Mouse (Mus musculus) kidney, embryonic 15.5 days (tissue): ENCODE data around the gene Npm3. TPM values are rescaled to one million over a fixed set of nuclear protein-coding genes. Genes with fewer than 3 reads are reported as not detected.

ENCODE experiments used
- ATAC-seq: fragments of 200-750 bp; cut with Nextera tagmentation; replicated peaks from 2 replicates; pipeline ENCODE4 v1.8.0; 2017; ENCODE audit warnings: moderate TSS enrichment; ENCODE audit not compliant: low FRiP score
- H3K27ac ChIP-seq: fragments of 300-500 bp; sonication (generic); 2 replicates; pipeline ENCODE4 v1.5.1; 2015; ENCODE audit warnings: mild to moderate bottlenecking, inconsistent platforms
- H3K27me3 ChIP-seq: fragments of 300-500 bp; sonication (generic); 2 replicates; pipeline ENCODE4 v1.6.1; 2015; ENCODE audit warnings: inconsistent platforms
- H3K36me3 ChIP-seq: fragments of 300-500 bp; sonication (generic); 2 replicates; pipeline ENCODE4 v1.6.1; 2015; ENCODE audit warnings: inconsistent platforms
- H3K4me1 ChIP-seq: fragments of 300-500 bp; sonication (generic); 2 replicates; pipeline ENCODE4 v1.6.1; 2015; ENCODE audit warnings: inconsistent platforms
- H3K4me2 ChIP-seq: fragments of 300-500 bp; sonication (generic); 2 replicates; pipeline ENCODE4 v1.6.1; 2015; ENCODE audit warnings: moderate library complexity, mild to moderate bottlenecking, inconsistent platforms
- H3K4me3 ChIP-seq: fragments of 300-500 bp; sonication (generic); replicated peaks from 2 replicates; pipeline ENCODE4 v1.5.1; 2015; ENCODE audit warnings: mild to moderate bottlenecking, inconsistent platforms
- H3K9ac ChIP-seq: fragments of 300-500 bp; sonication (generic); 2 replicates; pipeline ENCODE4 v1.6.1; 2015; ENCODE audit warnings: mild to moderate bottlenecking, inconsistent platforms
- H3K9me3 ChIP-seq: fragments of 300-500 bp; sonication (generic); replicated peaks from 2 replicates; pipeline ENCODE4 v1.6.1; 2016; ENCODE audit warnings: inconsistent platforms
- WGBS: fragments of 180-500 bp; shearing (Covaris S2); methylation state at CpG from one replicate; pipeline ENCODE4 v1.1.7; 2015; ENCODE audit warnings: mixed read lengths; 5-methylcytosine and 5-hydroxymethylcytosine counted together
- polyA plus RNA-seq: library from polyadenylated mRNA; unstranded; fragments of >200 nt; fragmentation: Nextera tagmentation; extraction: Ambion mirVana; gene quantifications from 2 replicates; pipeline ENCODE4 v1.2.1, GENCODE M21; 2015

Npm3 gene
- polyA plus RNA-seq, 1 experiment from 2014 or later: 20.8 TPM

DNA sequence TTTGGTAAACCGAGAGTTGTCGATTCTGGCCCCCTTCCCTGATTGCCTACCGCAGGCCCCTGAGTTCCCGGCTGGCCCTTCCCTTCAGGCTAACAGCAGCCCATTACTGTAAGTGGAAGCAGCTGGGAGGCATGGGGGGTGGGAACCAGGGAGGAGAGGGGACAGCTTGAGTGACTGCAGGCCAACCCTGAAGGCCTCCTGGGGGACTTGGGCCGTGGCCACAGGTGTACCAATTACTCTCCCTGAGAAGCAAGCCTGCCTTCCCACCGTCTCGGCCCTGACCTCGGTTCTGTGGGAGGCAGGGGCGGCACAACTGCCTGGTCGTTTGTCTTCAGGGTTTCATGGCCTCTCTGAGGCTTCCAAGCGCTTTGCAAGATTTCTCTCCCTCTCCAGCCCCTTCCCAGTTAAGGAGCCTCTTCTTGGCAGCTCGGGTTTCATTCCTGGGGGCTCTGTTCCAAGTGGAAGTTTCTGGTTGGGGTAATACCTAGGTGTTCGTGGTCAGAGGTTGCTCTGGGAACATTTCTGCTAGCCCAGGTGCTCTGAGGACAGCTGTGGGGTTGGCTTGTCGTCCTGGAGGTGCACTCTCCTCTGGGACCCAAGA, 23.6 kb downstream of the Npm3 start:
- H3K9me3 ChIP-seq: no peaks in the 10 kb centered on the region
- H3K27ac ChIP-seq: no peak overlapping the region
- H3K9ac ChIP-seq: no peak overlapping the region
- peak; percentile 84 for ATAC-seq
- no peak overlapping the region for H3K4me2 ChIP-seq
- peaks cover 11% of the 10 kb centered on the region for H3K27me3 ChIP-seq
- H3K4me1 ChIP-seq: peaks cover 21% of the 10 kb centered on the region
- H3K36me3 ChIP-seq: no peaks in the 10 kb centered on the region
- H3K4me3 ChIP-seq: no peak overlapping the region
- WGBS: 16% methylated on average over 14 of the region's 14 CpGs

DNA sequence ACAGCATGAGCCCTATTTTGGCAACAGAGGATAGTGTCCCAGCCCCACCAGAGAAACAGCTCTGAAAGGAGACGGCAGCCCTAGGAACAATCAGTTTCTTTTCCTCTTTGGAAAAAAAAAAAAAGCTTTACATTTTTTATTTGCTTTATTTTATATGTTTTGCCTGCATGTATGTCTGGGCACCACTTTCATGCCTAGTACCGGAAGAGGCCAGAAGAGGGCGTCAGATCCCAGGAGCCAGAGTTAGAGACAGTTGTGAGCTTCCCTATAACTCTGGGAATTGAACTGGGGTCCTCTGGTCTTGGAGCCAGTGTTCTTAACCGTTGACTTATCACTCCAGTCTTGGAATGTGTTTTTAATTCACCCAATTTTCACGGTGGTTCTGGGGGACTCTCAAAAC, 27.2 kb downstream of the Npm3 start:
- Histone ChIP-seq H3K9ac (no peak overlapping the region), H3K4me3 (no peak overlapping the region), H3K4me1 (peaks cover 30% of the 10 kb centered on the region), H3K4me2 (no peak overlapping the region), H3K36me3 (no peaks in the 10 kb centered on the region), H3K9me3 (no peaks in the 10 kb centered on the region), H3K27me3 (peaks cover 3% of the 10 kb centered on the region; the same call in 1 of the 2 replicates), H3K27ac (no peak overlapping the region)
- WGBS: 74% methylated on average over 5 of the region's 5 CpGs
- ATAC-seq: no peak

DNA sequence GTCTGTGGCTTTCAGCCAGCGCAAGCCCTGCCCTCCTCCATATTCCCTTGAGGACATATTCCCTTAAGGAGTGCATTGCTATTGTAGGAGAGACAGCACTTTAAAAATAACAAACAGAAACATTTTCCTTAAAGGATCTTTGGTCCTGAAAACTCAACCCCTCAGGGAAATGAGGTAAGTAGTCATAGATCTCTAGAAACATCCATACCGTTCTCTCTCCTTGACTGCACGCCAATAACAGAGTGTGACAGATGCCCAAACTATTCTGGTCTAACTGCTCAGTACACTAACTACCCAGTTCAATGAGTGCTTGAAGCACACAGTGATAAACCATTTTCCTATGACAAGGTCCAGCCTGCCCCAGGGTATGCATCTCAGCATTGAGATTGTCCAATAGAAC, 31.1 kb downstream of the Npm3 start:
- ATAC-seq: no peak
- Histone ChIP-seq H3K4me1 (peaks cover 15% of the 10 kb centered on the region), H3K9me3 (no peaks in the 10 kb centered on the region), H3K36me3 (no peaks in the 10 kb centered on the region), H3K4me2 (peak overlapping the region; percentile 49), H3K27ac (no peak overlapping the region), H3K9ac (no peak overlapping the region), H3K4me3 (no peak overlapping the region; the same call in 1 of the 2 replicates), H3K27me3 (no peaks in the 10 kb centered on the region)
- 61% methylated on average over 3 of the region's 3 CpGs for WGBS

DNA sequence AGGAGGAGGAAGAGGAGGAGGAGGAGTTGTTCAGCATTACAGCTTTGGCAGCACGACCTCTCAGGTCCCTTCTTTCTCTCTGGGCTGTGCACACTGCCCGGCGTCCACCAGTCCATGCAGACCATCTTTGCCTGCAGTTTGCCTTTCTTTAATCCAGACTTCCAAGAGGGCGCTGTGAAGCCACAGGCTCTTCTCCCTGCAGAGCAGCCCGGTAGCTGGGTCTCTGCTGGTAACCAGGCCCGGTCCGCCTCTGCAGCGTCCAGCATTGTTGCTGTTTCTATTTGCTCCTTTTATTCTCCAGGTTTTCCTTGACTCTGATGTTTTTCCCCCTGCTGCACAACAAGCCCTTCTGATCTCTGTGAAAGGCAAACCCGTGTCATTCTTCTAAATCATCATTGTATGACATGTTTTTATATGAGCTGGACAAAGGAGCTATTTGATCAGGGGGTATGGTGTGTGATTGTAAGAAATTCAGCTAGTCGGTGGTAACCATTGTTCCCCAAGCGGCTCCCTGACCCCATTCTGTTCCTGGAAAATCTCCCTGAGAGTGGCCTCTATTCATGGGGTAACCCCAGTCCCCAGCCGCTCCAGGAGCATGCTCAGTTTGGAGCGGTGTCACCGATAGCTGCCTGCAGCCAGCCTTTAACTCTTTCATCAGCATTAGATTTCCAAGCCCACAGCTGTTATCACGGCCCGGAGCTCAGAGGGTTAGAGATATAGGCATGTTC, 31.7 kb downstream of the Npm3 start:
- ATAC-seq: peak; percentile 62; the same call in 1 of the 2 replicates
- Histone ChIP-seq H3K4me3 (no peak overlapping the region; the same call in none of the 2 replicates), H3K27me3 (no peaks in the 10 kb centered on the region), H3K4me2 (peak overlapping the region; percentile 49), H3K27ac (0 out of 2 replicates have a peak overlapping the region, but pooled peaks have one; percentile 37), H3K4me1 (peaks cover 15% of the 10 kb centered on the region), H3K9me3 (no peaks in the 10 kb centered on the region), H3K9ac (no peak overlapping the region), H3K36me3 (no peaks in the 10 kb centered on the region)
- WGBS: 8% methylated on average over 16 of the region's 16 CpGs

DNA sequence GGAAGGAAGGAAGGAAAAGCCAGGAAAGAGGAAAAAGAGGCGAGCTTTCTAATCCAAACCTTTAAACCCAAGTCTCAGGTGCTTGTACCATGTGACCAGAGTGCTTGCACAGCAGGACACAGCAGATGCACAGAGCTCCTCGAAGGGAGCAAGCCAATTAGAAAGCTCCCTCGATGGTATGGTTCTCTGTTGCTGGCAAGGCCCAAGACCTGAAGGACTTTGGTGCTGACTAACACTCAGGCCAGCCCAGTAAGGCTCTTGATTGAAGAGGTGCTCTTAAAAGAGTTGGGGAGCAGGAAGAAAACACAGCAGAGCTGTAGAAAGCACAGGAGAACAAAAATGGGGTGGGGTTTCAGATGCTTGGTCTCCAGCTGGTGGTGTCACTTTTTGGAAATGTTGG, 40.7 kb downstream of the Npm3 start:
- Histone ChIP-seq H3K9me3 (no peaks in the 10 kb centered on the region), H3K36me3 (no peaks in the 10 kb centered on the region), H3K4me2 (no peak overlapping the region), H3K4me1 (no peaks in the 10 kb centered on the region), H3K9ac (no peak overlapping the region), H3K27me3 (no peaks in the 10 kb centered on the region), H3K4me3 (no peak overlapping the region), H3K27ac (no peak overlapping the region)
- ATAC-seq: no peak
- 71% methylated on average over 3 of the region's 3 CpGs for WGBS

Other genes with a start within 250 kb of the Npm3 start
- gene Poll, start 189.1 kb downstream of the Npm3 start, polyA plus RNA-seq: 18.9 and 19.9 TPM in 2 replicates
- gene Gm17018, start 189.0 kb downstream of the Npm3 start, polyA plus RNA-seq: 48.9 and 53.3 TPM in 2 replicates
- gene Fbxw4, start 89.3 kb downstream of the Npm3 start, polyA plus RNA-seq: 6.3 and 6.7 TPM in 2 replicates
- 17.8 and 20.3 TPM in 2 replicates for gene Fgf8, start 6.7 kb downstream of the Npm3 start, polyA plus RNA-seq
- 47.4 and 53.3 TPM in 2 replicates for gene Mgea5, start 34.2 kb upstream of the Npm3 start, polyA plus RNA-seq
- gene Kcnip2, start 66.5 kb upstream of the Npm3 start, polyA plus RNA-seq: 2.2 and 2.3 TPM in 2 replicates
- 18.6 and 18.8 TPM in 2 replicates for gene Armh3, start 248.9 kb upstream of the Npm3 start, polyA plus RNA-seq